9 mouse cellular contexts compared by ENCODE assay signal in genomic region chr1:75214886-75215285, GRCm38 (mm10). TPM values are rescaled to one million over a fixed set of nuclear protein-coding genes. Genes with fewer than 3 reads are reported as not detected.
DNase-seq lines count a peak whose midpoint lies in the region; ATAC-seq and TF ChIP-seq lines count a peak whose summit lies in the region.
"Had no signal": no experiment of that assay in that cellular context is flagged by ENCODE, and none has a peak within 500 bp of the region (broad histone marks: within the 10 kb centered on the region; RNA-seq: fewer than 3 reads in every experiment).

No protein-coding gene starts in this region.

- H3K4me3 ChIP-seq in cortical plate, adult 2 months (ENCODE audit: insufficient read depth, low read length) = no peak overlapping the region
- H3K4me3 ChIP-seq in forebrain, embryonic 16.5 days (replicated peaks; ENCODE audit: low read length) = no peak overlapping the region
- H3K4me3 ChIP-seq: limb, embryonic 12.5 days had no signal

- peaks cover 12% of the 10 kb centered on the region for H3K4me1 ChIP-seq in cortical plate, adult 2 months (ENCODE audit: control insufficient read depth, insufficient read depth, low read length)
- H3K4me1 ChIP-seq in forebrain, embryonic 16.5 days (replicated peaks; ENCODE audit: control insufficient read depth, insufficient read depth, low read length) = peaks cover 36% of the 10 kb centered on the region

- H3K9ac ChIP-seq in forebrain, embryonic 16.5 days (replicated peaks; ENCODE audit: low read depth, low read length) = no peak overlapping the region
- H3K9ac ChIP-seq: limb, embryonic 12.5 days had no signal

- no peak for TF ChIP-seq CTCF in cortical plate, adult 2 months (IDR thresholded peaks at IDR 0.05; ENCODE audit: extremely low read depth, insufficient read depth, low read length)

- no peak overlapping the region for H3K4me2 ChIP-seq in forebrain, embryonic 16.5 days (ENCODE audit: low read length)
- H3K4me2 ChIP-seq: limb, embryonic 12.5 days had no signal

- peaks cover 13% of the 10 kb centered on the region for H3K27me3 ChIP-seq in forebrain, embryonic 16.5 days (replicated peaks; ENCODE audit: control insufficient read depth, insufficient read depth, low read length)

- H3K27ac ChIP-seq in cortical plate, adult 2 months (ENCODE audit: insufficient read depth, low read length) = peak overlapping the region; percentile 42; the same call in 1 of the 2 replicates
- H3K27ac ChIP-seq in forebrain, embryonic 16.5 days (ENCODE audit: low read length) = no peak overlapping the region
- H3K27ac ChIP-seq: limb, embryonic 12.5 days had no signal

- TF ChIP-seq POLR2A in cortical plate, adult 2 months (IDR thresholded peaks at IDR 0.05; ENCODE audit: extremely low read depth, insufficient read depth, low read length) = no peak

- ATAC-seq in forebrain, embryonic 16.5 days = no peak

- H3K9me3 ChIP-seq in forebrain, embryonic 16.5 days (ENCODE audit: control insufficient read depth, low read length) = no peaks in the 10 kb centered on the region
- H3K9me3 ChIP-seq: limb, embryonic 12.5 days had no signal

- 71% methylated on average over 5 of the region's 5 CpGs for WGBS in forebrain, embryonic 16.5 days

- H3K36me3 ChIP-seq in forebrain, embryonic 16.5 days (ENCODE audit: control insufficient read depth, insufficient read depth) = peaks cover 7% of the 10 kb centered on the region

- peak; percentile 59 to 78 for DNase-seq in layer of hippocampus, adult 18-20 months (ENCODE audit: low spot score in 2 of 2)
- no peak for DNase-seq in layer of hippocampus, adult 9-10 months (ENCODE audit: low spot score)
- DNase-seq in kidney, postnatal 10 days = peak; percentile 69
- DNase-seq in right cerebral cortex, adult 18-20 months = peak; percentile 59
- no peak for DNase-seq in embryo, embryonic 9.5 days (ENCODE audit: extremely low spot score)
- DNase-seq in B cell, adult 2 months = no peak

RNA-seq across cellular contexts. Expression of gene Stk16, which starts 4.2 kb away (rescaled TPM):
- 10 to 100 TPM; 77.3 to 86.6 TPM for total RNA-seq in layer of hippocampus, adult 18-20 months (2021)
- polyA plus RNA-seq in cortical plate, adult 2 months (2012; rRNA removed) = 159 and 172 TPM in 2 replicates
- 130 and 151 TPM in 2 replicates for polyA plus RNA-seq in forebrain, embryonic 16.5 days (2015; fragmentation: Nextera tagmentation; extraction: Ambion mirVana)

RNA-seq across cellular contexts. Expression of gene Glb1l, which starts 4.3 kb away (rescaled TPM):
- 10 to 100 TPM; 12.0 to 13.4 TPM for total RNA-seq in layer of hippocampus, adult 18-20 months (2021)
- 20.4 and 21.2 TPM in 2 replicates for polyA plus RNA-seq in cortical plate, adult 2 months (2012; rRNA removed)
- polyA plus RNA-seq in forebrain, embryonic 16.5 days (2015; fragmentation: Nextera tagmentation; extraction: Ambion mirVana) = 20.7 and 22.0 TPM in 2 replicates

RNA-seq across cellular contexts. Expression of gene Tuba4a, which starts 4.8 kb away (rescaled TPM):
- total RNA-seq in layer of hippocampus, adult 18-20 months (2021) = 100 to 1,000 TPM; 524 to 572 TPM
- 345 and 362 TPM in 2 replicates for polyA plus RNA-seq in cortical plate, adult 2 months (2012; rRNA removed)
- 18.6 and 18.7 TPM in 2 replicates for polyA plus RNA-seq in forebrain, embryonic 16.5 days (2015; fragmentation: Nextera tagmentation; extraction: Ambion mirVana)

RNA-seq across cellular contexts. Expression of gene A630095N17Rik, which starts 17.0 kb away (rescaled TPM):
- not detected for total RNA-seq in layer of hippocampus, adult 18-20 months (2021)
- polyA plus RNA-seq in cortical plate, adult 2 months (2012; rRNA removed) = not detected in 2 replicates
- polyA plus RNA-seq in forebrain, embryonic 16.5 days (2015; fragmentation: Nextera tagmentation; extraction: Ambion mirVana) = not detected in 2 replicates
- polyA plus RNA-seq: limb, embryonic 12.5 days had no signal

RNA-seq across cellular contexts. Expression of gene Dnajb2, which starts 21.3 kb away (rescaled TPM):
- total RNA-seq in layer of hippocampus, adult 18-20 months (2021) = 100 to 1,000 TPM in 1 of 2 experiments, 10 to 100 TPM in 1; 93.4 to 100 TPM
- polyA plus RNA-seq in cortical plate, adult 2 months (2012; rRNA removed) = 104 and 115 TPM in 2 replicates
- 51.5 and 59.3 TPM in 2 replicates for polyA plus RNA-seq in forebrain, embryonic 16.5 days (2015; fragmentation: Nextera tagmentation; extraction: Ambion mirVana)

Comparison
In these comparisons a context has a peak if more than half of its experiments do, and no peak if none do; other contexts are left out.
1. DNase-seq: peak in layer of hippocampus, adult 18-20 months (2 of 2), kidney, postnatal 10 days (single experiment) and right cerebral cortex, adult 18-20 months (single experiment); none in layer of hippocampus, adult 9-10 months (single experiment), embryo, embryonic 9.5 days (single experiment) and B cell, adult 2 months (0 of 2).
2. RNA of gene Tuba4a, which starts 4.8 kb away (polyA plus RNA-seq): 345 to 362 TPM in cortical plate, adult 2 months; 18.6 to 18.7 TPM in forebrain, embryonic 16.5 days; every median in the first group is over 10 times any median in the second.